Mouse (Mus musculus): ENCODE data around the gene Ifih1.

The Ifih1 gene

GRCm38 (mm10) chr2:62549659-62550058 is 96.4 kb downstream of the Ifih1 start:
- DNase-seq (ENCODE audit: low read depth, low spot score) = peak; percentile 6

- no peak for DNase-seq (ENCODE audit: low read depth, low spot score)
Observed at GRCm38 (mm10) chr2:62549131-62549530, 96.9 kb downstream of the Ifih1 start.

GRCm38 (mm10) chr2:62548104-62548503 is 98.0 kb downstream of the Ifih1 start:
- DNase-seq (ENCODE audit: low read depth, low spot score) = no peak
